Comparison of ENCODE assay signal across 23 mouse cellular contexts in genomic region chr11:98525140-98525539, GRCm38 (mm10). TPM values are rescaled to one million over a fixed set of nuclear protein-coding genes. Genes with fewer than 3 reads are reported as not detected.
"Had no signal": no experiment of that assay in that cellular context is flagged by ENCODE, and none has a peak within 500 bp of the region (broad histone marks: within the 10 kb centered on the region; RNA-seq: fewer than 3 reads in every experiment).

No protein-coding gene starts in this region.

- ATAC-seq: inflammation-experienced regulatory T-cells, adult 6 months; intestine, postnatal 0 days; liver, embryonic 12.5 days; midbrain, embryonic 13.5 days had no signal

- H3K4me2 ChIP-seq: limb, embryonic 13.5 days; liver, embryonic 12.5 days; liver, embryonic 15.5 days; lung, embryonic 15.5 days; midbrain, embryonic 13.5 days had no signal

- DNase-seq: kidney, adult 2 months; kidney, postnatal 25 days; layer of hippocampus, adult 9-11 months; liver; lung, adult 18-20 months; lung, postnatal 10 days; lung, postnatal 36 days; right cerebral cortex, postnatal 25 days had no signal

- H3K9ac ChIP-seq: limb, embryonic 13.5 days; liver, embryonic 12.5 days; liver, embryonic 15.5 days; lung, embryonic 15.5 days; midbrain, embryonic 13.5 days had no signal

- H3K9me3 ChIP-seq: limb, embryonic 10.5 days; limb, embryonic 13.5 days; liver, embryonic 12.5 days; liver, embryonic 15.5 days; lung, embryonic 15.5 days; megakaryocyte, embryonic 14.5 days; midbrain, embryonic 10.5 days; midbrain, embryonic 13.5 days had no signal

- H3K27me3 ChIP-seq: lung, embryonic 15.5 days; midbrain, embryonic 13.5 days had no signal

- H3K36me3 ChIP-seq: limb, embryonic 10.5 days; limb, embryonic 13.5 days; liver, embryonic 12.5 days; liver, embryonic 15.5 days; lung, embryonic 15.5 days; midbrain, embryonic 10.5 days; midbrain, embryonic 13.5 days had no signal

- H3K27ac ChIP-seq: kidney, postnatal 0 days; layer of hippocampus, adult 2 months; limb, embryonic 10.5 days; limb, embryonic 13.5 days; liver, embryonic 12.5 days; liver, embryonic 15.5 days; lung, embryonic 15.5 days; midbrain, embryonic 10.5 days; midbrain, embryonic 13.5 days had no signal

- H3K4me1 ChIP-seq: liver, embryonic 12.5 days; liver, embryonic 15.5 days; lung, embryonic 15.5 days; megakaryocyte, embryonic 14.5 days; midbrain, embryonic 10.5 days; midbrain, embryonic 13.5 days had no signal

- H3K4me3 ChIP-seq: layer of hippocampus, adult 2 months; limb, embryonic 10.5 days; limb, embryonic 13.5 days; liver, embryonic 12.5 days; liver, embryonic 15.5 days; lung, embryonic 15.5 days; megakaryocyte, embryonic 14.5 days; midbrain, embryonic 10.5 days; midbrain, embryonic 13.5 days had no signal

RNA-seq across cellular contexts. Expression of gene Ikzf3, which starts 20.7 kb away (rescaled TPM):
- polyA plus RNA-seq: limb, embryonic 10.5 days; neural tube, embryonic 11.5 days had no signal

RNA-seq across cellular contexts. Expression of gene Zpbp2, which starts 25.8 kb away (rescaled TPM):
- polyA plus RNA-seq: neural tube, embryonic 14.5 days; small intestine, adult 2 months had no signal
